Mouse (Mus musculus): ENCODE measurements at regions not wholly inside any gene's neighbourhood (a gene's known extent, or its start where the extent isn't known, plus 50 kb on each side); places are given as distances from the start of the nearest gene placed in this dataset.

- no peaks in the 10 kb centered on the region for H3K9me3 ChIP-seq (replicated peaks; ENCODE audit: control insufficient read depth, low read length)
- H3K4me1 ChIP-seq (ENCODE audit: control insufficient read depth, insufficient read depth, low read length), result no peaks in the 10 kb centered on the region
- H3K27ac ChIP-seq (replicated peaks; ENCODE audit: low read depth, low read length), result no peak overlapping the region
- whole genome bisulfite sequencing, result 94% methylated on average over 1 of the region's 1 CpGs
- no peak for ATAC-seq (replicated peaks; ENCODE audit: insufficient number of reproducible peaks, low FRiP score, low TSS enrichment, low read depth)
- no peak overlapping the region for H3K4me3 ChIP-seq (ENCODE audit: low read depth, low read length)
- no peaks in the 10 kb centered on the region for H3K27me3 ChIP-seq (ENCODE audit: control insufficient read depth, insufficient read depth, low read length)
- H3K36me3 ChIP-seq (replicated peaks; ENCODE audit: control insufficient read depth, insufficient read depth, low read depth, low read length), result no peaks in the 10 kb centered on the region
- H3K4me2 ChIP-seq (ENCODE audit: low read depth, low read length), result no peak overlapping the region
- no peak overlapping the region for H3K9ac ChIP-seq (replicated peaks; ENCODE audit: low read length)
- no peak for DNase-seq (ENCODE audit: low spot score)
Observed at GRCm38 (mm10) chr8:35132281-35132680, 633.3 kb upstream of the Gm19410 start.

- Histone ChIP-seq H3K27ac (replicated peaks; ENCODE audit: low read depth, low read length) (no peak overlapping the region), H3K9ac (replicated peaks; ENCODE audit: low read length) (no peak overlapping the region), H3K4me1 (ENCODE audit: control insufficient read depth, insufficient read depth, low read length) (no peaks in the 10 kb centered on the region), H3K4me2 (ENCODE audit: low read depth, low read length) (no peak overlapping the region), H3K4me3 (ENCODE audit: low read depth, low read length) (no peak overlapping the region), H3K27me3 (ENCODE audit: control insufficient read depth, insufficient read depth, low read length) (no peaks in the 10 kb centered on the region), H3K36me3 (replicated peaks; ENCODE audit: control insufficient read depth, insufficient read depth, low read depth, low read length) (no peaks in the 10 kb centered on the region), H3K9me3 (replicated peaks; ENCODE audit: control insufficient read depth, low read length) (no peaks in the 10 kb centered on the region)
- WGBS, result 91% methylated on average over 7 of the region's 7 CpGs
- ATAC-seq (replicated peaks; ENCODE audit: insufficient number of reproducible peaks, low FRiP score, low TSS enrichment, low read depth) (no peak), DNase-seq (ENCODE audit: low spot score) (no peak)
Observed at GRCm38 (mm10) chr8:35135630-35136029, 630.0 kb upstream of the Gm19410 start.

DNA sequence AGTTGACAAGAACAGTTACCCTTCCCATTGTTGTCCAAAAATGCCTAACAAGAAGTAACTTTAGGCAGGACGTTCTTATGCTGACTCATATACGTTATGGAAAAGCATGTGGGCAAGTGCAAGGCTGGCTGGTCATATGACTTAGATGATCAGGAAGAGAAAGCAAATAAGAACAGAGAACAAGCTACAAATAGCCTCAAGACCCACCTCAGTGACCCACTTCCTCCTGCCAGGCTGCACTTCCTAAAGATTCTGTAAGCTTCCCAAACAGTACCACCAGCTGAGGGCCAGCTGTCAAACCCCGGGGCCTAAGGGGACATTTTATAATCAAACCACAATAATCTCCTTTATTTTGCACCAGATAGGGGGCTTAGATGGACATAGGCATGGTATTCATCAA, 628.9 kb upstream of the Gm19410 start:
- no peak overlapping the region for H3K4me3 ChIP-seq (ENCODE audit: low read depth, low read length)
- H3K27ac ChIP-seq (replicated peaks; ENCODE audit: low read depth, low read length), result no peak overlapping the region
- H3K4me2 ChIP-seq (ENCODE audit: low read depth, low read length), result no peak overlapping the region
- WGBS, result 79% methylated on average over 3 of the region's 3 CpGs
- H3K36me3 ChIP-seq (replicated peaks; ENCODE audit: control insufficient read depth, insufficient read depth, low read depth, low read length), result no peaks in the 10 kb centered on the region
- H3K9ac ChIP-seq (replicated peaks; ENCODE audit: low read length), result no peak overlapping the region
- H3K27me3 ChIP-seq (ENCODE audit: control insufficient read depth, insufficient read depth, low read length), result no peaks in the 10 kb centered on the region
- H3K9me3 ChIP-seq (replicated peaks; ENCODE audit: control insufficient read depth, low read length), result no peaks in the 10 kb centered on the region
- no peak for ATAC-seq (replicated peaks; ENCODE audit: insufficient number of reproducible peaks, low FRiP score, low TSS enrichment, low read depth)
- no peak for DNase-seq (ENCODE audit: low spot score)
- H3K4me1 ChIP-seq (ENCODE audit: control insufficient read depth, insufficient read depth, low read length), result no peaks in the 10 kb centered on the region

DNA sequence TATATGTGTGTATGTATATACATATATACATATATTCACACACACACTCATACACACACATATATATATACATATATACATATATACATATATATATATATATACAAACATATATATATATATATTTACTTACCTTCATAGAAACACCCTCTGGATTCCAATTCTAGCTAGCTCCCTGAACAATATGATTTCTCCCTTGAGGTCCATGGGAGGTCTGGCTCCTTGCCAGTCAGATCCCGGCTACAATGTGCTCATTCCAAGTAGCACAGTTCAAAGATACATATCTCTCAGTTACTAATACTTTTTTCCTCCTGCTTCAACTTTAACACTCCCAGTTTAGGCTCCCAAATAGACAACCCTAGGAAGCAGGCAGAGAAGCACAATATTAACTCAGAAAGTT, 624.8 kb upstream of the Gm19410 start:
- no peak for ATAC-seq (replicated peaks; ENCODE audit: insufficient number of reproducible peaks, low FRiP score, low TSS enrichment, low read depth)
- no peak overlapping the region for H3K9ac ChIP-seq (replicated peaks; ENCODE audit: low read length)
- no peaks in the 10 kb centered on the region for H3K4me1 ChIP-seq (ENCODE audit: control insufficient read depth, insufficient read depth, low read length)
- H3K4me2 ChIP-seq (ENCODE audit: low read depth, low read length), result no peak overlapping the region
- DNase-seq (ENCODE audit: low spot score), result no peak
- no peaks in the 10 kb centered on the region for H3K9me3 ChIP-seq (replicated peaks; ENCODE audit: control insufficient read depth, low read length)
- no peak overlapping the region for H3K4me3 ChIP-seq (ENCODE audit: low read depth, low read length)
- no peaks in the 10 kb centered on the region for H3K27me3 ChIP-seq (ENCODE audit: control insufficient read depth, insufficient read depth, low read length)
- no peak overlapping the region for H3K27ac ChIP-seq (replicated peaks; ENCODE audit: low read depth, low read length)
- WGBS, result 84% methylated on average over 1 of the region's 1 CpGs
- no peaks in the 10 kb centered on the region for H3K36me3 ChIP-seq (replicated peaks; ENCODE audit: control insufficient read depth, insufficient read depth, low read depth, low read length)

GRCm38 (mm10) chr8:35143018-35143656, 622.5 kb upstream of the Gm19410 start:
- H3K4me3 ChIP-seq (ENCODE audit: low read depth, low read length), result no peak overlapping the region
- H3K4me1 ChIP-seq (ENCODE audit: control insufficient read depth, insufficient read depth, low read length), result no peaks in the 10 kb centered on the region
- H3K9me3 ChIP-seq (replicated peaks; ENCODE audit: control insufficient read depth, low read length), result no peaks in the 10 kb centered on the region
- H3K36me3 ChIP-seq (replicated peaks; ENCODE audit: control insufficient read depth, insufficient read depth, low read depth, low read length), result no peaks in the 10 kb centered on the region
- H3K27ac ChIP-seq (replicated peaks; ENCODE audit: low read depth, low read length), result no peak overlapping the region
- no peaks in the 10 kb centered on the region for H3K27me3 ChIP-seq (ENCODE audit: control insufficient read depth, insufficient read depth, low read length)
- no peak for ATAC-seq (replicated peaks; ENCODE audit: insufficient number of reproducible peaks, low FRiP score, low TSS enrichment, low read depth)
- DNase-seq (ENCODE audit: low spot score), result no peak
- H3K9ac ChIP-seq (replicated peaks; ENCODE audit: low read length), result no peak overlapping the region
- H3K4me2 ChIP-seq (ENCODE audit: low read depth, low read length), result no peak overlapping the region
- 36% methylated on average over 8 of the region's 8 CpGs for WGBS

- ATAC-seq (replicated peaks; ENCODE audit: insufficient number of reproducible peaks, low FRiP score, low TSS enrichment, low read depth) (no peak), DNase-seq (ENCODE audit: low spot score) (no peak)
- H3K27me3 ChIP-seq (ENCODE audit: control insufficient read depth, insufficient read depth, low read length), result no peaks in the 10 kb centered on the region
- no peaks in the 10 kb centered on the region for H3K9me3 ChIP-seq (replicated peaks; ENCODE audit: control insufficient read depth, low read length)
- H3K4me3 ChIP-seq (ENCODE audit: low read depth, low read length), result no peak overlapping the region
- no peak overlapping the region for H3K9ac ChIP-seq (replicated peaks; ENCODE audit: low read length)
- no peaks in the 10 kb centered on the region for H3K4me1 ChIP-seq (ENCODE audit: control insufficient read depth, insufficient read depth, low read length)
- H3K4me2 ChIP-seq (ENCODE audit: low read depth, low read length), result no peak overlapping the region
- no peaks in the 10 kb centered on the region for H3K36me3 ChIP-seq (replicated peaks; ENCODE audit: control insufficient read depth, insufficient read depth, low read depth, low read length)
- H3K27ac ChIP-seq (replicated peaks; ENCODE audit: low read depth, low read length), result no peak overlapping the region
- 54% methylated on average over 7 of the region's 7 CpGs for WGBS
Observed at GRCm38 (mm10) chr8:35143684-35144083, 621.9 kb upstream of the Gm19410 start.

GRCm38 (mm10) chr8:35144401-35144800, 621.2 kb upstream of the Gm19410 start:
- Histone ChIP-seq H3K27me3 (ENCODE audit: control insufficient read depth, insufficient read depth, low read length) (no peaks in the 10 kb centered on the region), H3K27ac (replicated peaks; ENCODE audit: low read depth, low read length) (no peak overlapping the region), H3K9me3 (replicated peaks; ENCODE audit: control insufficient read depth, low read length) (no peaks in the 10 kb centered on the region), H3K4me2 (ENCODE audit: low read depth, low read length) (no peak overlapping the region), H3K9ac (replicated peaks; ENCODE audit: low read length) (no peak overlapping the region), H3K36me3 (replicated peaks; ENCODE audit: control insufficient read depth, insufficient read depth, low read depth, low read length) (no peaks in the 10 kb centered on the region), H3K4me1 (ENCODE audit: control insufficient read depth, insufficient read depth, low read length) (no peaks in the 10 kb centered on the region), H3K4me3 (ENCODE audit: low read depth, low read length) (no peak overlapping the region)
- DNase-seq (ENCODE audit: low spot score), result no peak
- no peak for ATAC-seq (replicated peaks; ENCODE audit: insufficient number of reproducible peaks, low FRiP score, low TSS enrichment, low read depth)
- WGBS, result 41% methylated on average over 4 of the region's 4 CpGs

- DNase-seq (ENCODE audit: low spot score), result no peak
- no peaks in the 10 kb centered on the region for H3K27me3 ChIP-seq (ENCODE audit: control insufficient read depth, insufficient read depth, low read length)
- H3K9ac ChIP-seq (replicated peaks; ENCODE audit: low read length), result no peak overlapping the region
- no peak overlapping the region for H3K27ac ChIP-seq (replicated peaks; ENCODE audit: low read depth, low read length)
- H3K4me1 ChIP-seq (ENCODE audit: control insufficient read depth, insufficient read depth, low read length), result no peaks in the 10 kb centered on the region
- H3K9me3 ChIP-seq (replicated peaks; ENCODE audit: control insufficient read depth, low read length), result no peaks in the 10 kb centered on the region
- H3K36me3 ChIP-seq (replicated peaks; ENCODE audit: control insufficient read depth, insufficient read depth, low read depth, low read length), result no peaks in the 10 kb centered on the region
- no peak overlapping the region for H3K4me3 ChIP-seq (ENCODE audit: low read depth, low read length)
- 91% methylated on average over 8 of the region's 8 CpGs for WGBS
- H3K4me2 ChIP-seq (ENCODE audit: low read depth, low read length), result no peak overlapping the region
- ATAC-seq (replicated peaks; ENCODE audit: insufficient number of reproducible peaks, low FRiP score, low TSS enrichment, low read depth), result no peak
Observed at GRCm38 (mm10) chr8:35147481-35147880, 618.1 kb upstream of the Gm19410 start.

Data from embryonic facial prominence, embryonic 11.5 days (tissue).